ENCODE assay signal across 11 mouse cellular contexts in genomic region chrX:36762289-36762688, GRCm38 (mm10). TPM values are rescaled to one million over a fixed set of nuclear protein-coding genes. Genes with fewer than 3 reads are reported as not detected.
DNase-seq lines count a peak whose midpoint lies in the region; ATAC-seq and TF ChIP-seq lines count a peak whose summit lies in the region.
"Had no signal": no experiment of that assay in that cellular context is flagged by ENCODE, and none has a peak within 500 bp of the region (broad histone marks: within the 10 kb centered on the region; RNA-seq: fewer than 3 reads in every experiment).

No protein-coding gene starts in this region.

- no peak for DNase-seq in forebrain, embryonic 11.5 days (ENCODE audit: low spot score)
- no peak for DNase-seq in forebrain, postnatal 0 days
- DNase-seq in ovary, postnatal 14 days (ENCODE audit: low spot score), result no peak
- no peak for DNase-seq in frontal cortex, postnatal 25 days (ENCODE audit: low spot score in 2 of 2)
- DNase-seq: adrenal gland, postnatal 25 days; gastrocnemius, postnatal 36 days; lung, adult 2 months had no signal

- H3K4me1 ChIP-seq in forebrain, embryonic 11.5 days (replicated peaks; ENCODE audit: control insufficient read depth, insufficient read depth, low read length), result peaks cover 4% of the 10 kb centered on the region; the same call in 1 of the 2 replicates
- H3K4me1 ChIP-seq in forebrain, postnatal 0 days (ENCODE audit: insufficient read depth), result 0 out of 2 replicates have a peak, but pooled peaks cover 3% of the 10 kb centered on the region
- H3K4me1 ChIP-seq in neural tube, embryonic 12.5 days, result no peaks in the 10 kb centered on the region
- no peaks in the 10 kb centered on the region for H3K4me1 ChIP-seq in neural tube, embryonic 15.5 days
- peaks cover 15% of the 10 kb centered on the region; the same call in 1 of the 2 replicates for H3K4me1 ChIP-seq in midbrain, embryonic 12.5 days

- H3K27me3 ChIP-seq in forebrain, embryonic 11.5 days (ENCODE audit: control insufficient read depth, insufficient read depth, low read length), result no peaks in the 10 kb centered on the region
- H3K27me3 ChIP-seq in forebrain, postnatal 0 days (ENCODE audit: insufficient read depth, low read length), result no peaks in the 10 kb centered on the region
- H3K27me3 ChIP-seq in neural tube, embryonic 12.5 days (replicated peaks), result no peaks in the 10 kb centered on the region
- H3K27me3 ChIP-seq in neural tube, embryonic 15.5 days (replicated peaks), result no peaks in the 10 kb centered on the region
- no peaks in the 10 kb centered on the region for H3K27me3 ChIP-seq in midbrain, embryonic 12.5 days

- no peak overlapping the region for H3K4me3 ChIP-seq in forebrain, embryonic 11.5 days (ENCODE audit: low read depth, low read length)
- H3K4me3 ChIP-seq in forebrain, postnatal 0 days (ENCODE audit: low read depth, low read length), result no peak overlapping the region
- H3K4me3 ChIP-seq in neural tube, embryonic 12.5 days, result no peak overlapping the region
- no peak overlapping the region for H3K4me3 ChIP-seq in neural tube, embryonic 15.5 days (replicated peaks)
- no peak overlapping the region for H3K4me3 ChIP-seq in midbrain, embryonic 12.5 days

- no peaks in the 10 kb centered on the region for H3K9me3 ChIP-seq in forebrain, embryonic 11.5 days (ENCODE audit: control insufficient read depth, low read length)
- H3K9me3 ChIP-seq in forebrain, postnatal 0 days (ENCODE audit: low read length), result no peaks in the 10 kb centered on the region
- no peaks in the 10 kb centered on the region for H3K9me3 ChIP-seq in neural tube, embryonic 12.5 days
- H3K9me3 ChIP-seq in neural tube, embryonic 15.5 days (replicated peaks), result no peaks in the 10 kb centered on the region
- H3K9me3 ChIP-seq in midbrain, embryonic 12.5 days, result no peaks in the 10 kb centered on the region

- no peak for ATAC-seq in forebrain, embryonic 11.5 days (replicated peaks; ENCODE audit: low FRiP score)
- no peak for ATAC-seq in forebrain, postnatal 0 days
- ATAC-seq in neural tube, embryonic 12.5 days (ENCODE audit: low FRiP score, low read depth), result no peak
- no peak for ATAC-seq in neural tube, embryonic 15.5 days (ENCODE audit: low FRiP score)
- no peak for ATAC-seq in midbrain, embryonic 12.5 days (ENCODE audit: low FRiP score, low read depth)
- no peak for ATAC-seq in megakaryocyte progenitor cell, adult 5-6 weeks (replicated peaks; ENCODE audit: poor library complexity)

- WGBS in forebrain, embryonic 11.5 days, result 76% methylated on average over 5 of the region's 5 CpGs
- WGBS in forebrain, postnatal 0 days, result 61% methylated on average over 5 of the region's 5 CpGs
- 68% methylated on average over 5 of the region's 5 CpGs for WGBS in neural tube, embryonic 12.5 days
- WGBS in neural tube, embryonic 15.5 days, result 54% methylated on average over 5 of the region's 5 CpGs
- WGBS in midbrain, embryonic 12.5 days, result 63% methylated on average over 5 of the region's 5 CpGs

- peak overlapping the region; percentile 88; the same call in 1 of the 2 replicates for H3K27ac ChIP-seq in forebrain, embryonic 11.5 days (ENCODE audit: low read depth, low read length)
- H3K27ac ChIP-seq in forebrain, postnatal 0 days (ENCODE audit: low read depth, low read length), result no peak overlapping the region
- no peak overlapping the region for H3K27ac ChIP-seq in neural tube, embryonic 12.5 days
- H3K27ac ChIP-seq in neural tube, embryonic 15.5 days (replicated peaks), result no peak overlapping the region
- H3K27ac ChIP-seq in midbrain, embryonic 12.5 days (replicated peaks), result peak overlapping the region; percentile 87

- H3K36me3 ChIP-seq in forebrain, embryonic 11.5 days (ENCODE audit: control insufficient read depth, insufficient read depth, low read length), result no peaks in the 10 kb centered on the region
- H3K36me3 ChIP-seq in forebrain, postnatal 0 days (ENCODE audit: insufficient read depth), result no peaks in the 10 kb centered on the region
- H3K36me3 ChIP-seq in neural tube, embryonic 12.5 days, result no peaks in the 10 kb centered on the region
- H3K36me3 ChIP-seq in neural tube, embryonic 15.5 days, result no peaks in the 10 kb centered on the region
- H3K36me3 ChIP-seq in midbrain, embryonic 12.5 days, result no peaks in the 10 kb centered on the region

- TF ChIP-seq CTCF in forebrain, postnatal 0 days (IDR thresholded peaks at IDR 0.05; ENCODE audit: low read depth), result no peak

- H3K9ac ChIP-seq in forebrain, embryonic 11.5 days (ENCODE audit: low read length), result no peak overlapping the region
- no peak overlapping the region for H3K9ac ChIP-seq in forebrain, postnatal 0 days
- no peak overlapping the region for H3K9ac ChIP-seq in neural tube, embryonic 12.5 days
- H3K9ac ChIP-seq in neural tube, embryonic 15.5 days (replicated peaks), result no peak overlapping the region
- no peak overlapping the region for H3K9ac ChIP-seq in midbrain, embryonic 12.5 days (replicated peaks)

- H3K4me2 ChIP-seq in forebrain, embryonic 11.5 days (ENCODE audit: low read depth, low read length, severe bottlenecking), result peak overlapping the region; percentile 26; the same call in 1 of the 2 replicates
- no peak overlapping the region for H3K4me2 ChIP-seq in forebrain, postnatal 0 days (ENCODE audit: low read depth)
- peak overlapping the region; percentile 19; the same call in 1 of the 2 replicates for H3K4me2 ChIP-seq in neural tube, embryonic 12.5 days (replicated peaks)
- H3K4me2 ChIP-seq in neural tube, embryonic 15.5 days, result no peak overlapping the region
- H3K4me2 ChIP-seq in midbrain, embryonic 12.5 days (replicated peaks), result peak overlapping the region; percentile 28

RNA-seq across cellular contexts. Expression of gene Slc25a43, which starts 18.8 kb away (rescaled TPM):
- 0.57 and 0.68 TPM in 2 replicates for polyA plus RNA-seq in forebrain, embryonic 11.5 days (2014; fragmentation: Nextera tagmentation; extraction: Ambion mirVana)
- total RNA-seq in forebrain, postnatal 0 days (2014; rRNA removed), result 0.33 TPM in 1 of 2 replicates, not detected in the other
- 0.13 and 0.54 TPM in 2 replicates for polyA plus RNA-seq in forebrain, postnatal 0 days (2015; fragmentation: Nextera tagmentation; extraction: Ambion mirVana)
- polyA plus RNA-seq in neural tube, embryonic 12.5 days (2016; fragmentation: Nextera tagmentation; extraction: Ambion mirVana), result 0.72 and 1.4 TPM in 2 replicates
- polyA plus RNA-seq in neural tube, embryonic 15.5 days (2015; fragmentation: Nextera tagmentation; extraction: Ambion mirVana), result 1.5 and 2.2 TPM in 2 replicates
- 0.69 and 0.83 TPM in 2 replicates for polyA plus RNA-seq in midbrain, embryonic 12.5 days (2016; fragmentation: Nextera tagmentation; extraction: Ambion mirVana)
- total RNA-seq in megakaryocyte progenitor cell, adult 5-6 weeks (2015), result 3.1 and 3.2 TPM in 2 replicates
- 0.74 and 1.8 TPM in 2 replicates for total RNA-seq in megakaryocyte progenitor cell, adult 5-6 weeks (2017)

RNA-seq across cellular contexts. Expression of gene Slc25a5, which starts 33.2 kb away (rescaled TPM):
- 819 and 859 TPM in 2 replicates for polyA plus RNA-seq in forebrain, embryonic 11.5 days (2014; fragmentation: Nextera tagmentation; extraction: Ambion mirVana)
- total RNA-seq in forebrain, postnatal 0 days (2014; rRNA removed), result 333 and 351 TPM in 2 replicates
- 466 and 495 TPM in 2 replicates for polyA plus RNA-seq in forebrain, postnatal 0 days (2015; fragmentation: Nextera tagmentation; extraction: Ambion mirVana)
- 613 and 624 TPM in 2 replicates for polyA plus RNA-seq in neural tube, embryonic 12.5 days (2016; fragmentation: Nextera tagmentation; extraction: Ambion mirVana)
- 530 and 612 TPM in 2 replicates for polyA plus RNA-seq in neural tube, embryonic 15.5 days (2015; fragmentation: Nextera tagmentation; extraction: Ambion mirVana)
- polyA plus RNA-seq in midbrain, embryonic 12.5 days (2016; fragmentation: Nextera tagmentation; extraction: Ambion mirVana), result 569 and 644 TPM in 2 replicates
- 1,266 and 1,295 TPM in 2 replicates for total RNA-seq in megakaryocyte progenitor cell, adult 5-6 weeks (2015)
- 902 and 1,027 TPM in 2 replicates for total RNA-seq in megakaryocyte progenitor cell, adult 5-6 weeks (2017)

Comparison
In these comparisons a context has a peak if more than half of its experiments do, and no peak if none do; other contexts are left out.
1. H3K27ac ChIP-seq: peak in forebrain, embryonic 11.5 days (single experiment) and midbrain, embryonic 12.5 days (single experiment); none in forebrain, postnatal 0 days (single experiment), neural tube, embryonic 12.5 days (single experiment) and neural tube, embryonic 15.5 days (single experiment).
2. H3K4me2 ChIP-seq: peak in forebrain, embryonic 11.5 days (single experiment), neural tube, embryonic 12.5 days (single experiment) and midbrain, embryonic 12.5 days (single experiment); none in forebrain, postnatal 0 days (single experiment) and neural tube, embryonic 15.5 days (single experiment).